Mouse (Mus musculus) C2C12 (cell line): ENCODE results near the gene 1700020N01Rik.

Experiments used
- CEBPB ChIP-seq: IDR thresholded peaks from one replicate; pipeline ENCODE4 v1.6.1; 2011; ENCODE audit warnings: low read depth, mild to moderate bottlenecking, control low read depth, moderate library complexity
- CTCF ChIP-seq: IDR thresholded peaks from one replicate; pipeline ENCODE4 v1.5.1; 2011; ENCODE audit not compliant: control insufficient read depth, insufficient read depth, insufficient read length
- MYOD1 ChIP-seq: IDR thresholded peaks from one replicate; pipeline ENCODE4 v1.6.1; 2011; ENCODE audit warnings: low read depth; ENCODE audit not compliant: control insufficient read depth, insufficient read length
- MYOG ChIP-seq: IDR thresholded peaks from one replicate; pipeline ENCODE4 v1.6.1; 2011; ENCODE audit not compliant: control insufficient read depth, insufficient read length; ENCODE audit errors: extremely low read depth
- USF1 ChIP-seq: IDR thresholded peaks from one replicate; pipeline ENCODE4 v1.6.1; 2011; ENCODE audit warnings: low read depth, mild to moderate bottlenecking, control low read depth, moderate library complexity

DNA sequence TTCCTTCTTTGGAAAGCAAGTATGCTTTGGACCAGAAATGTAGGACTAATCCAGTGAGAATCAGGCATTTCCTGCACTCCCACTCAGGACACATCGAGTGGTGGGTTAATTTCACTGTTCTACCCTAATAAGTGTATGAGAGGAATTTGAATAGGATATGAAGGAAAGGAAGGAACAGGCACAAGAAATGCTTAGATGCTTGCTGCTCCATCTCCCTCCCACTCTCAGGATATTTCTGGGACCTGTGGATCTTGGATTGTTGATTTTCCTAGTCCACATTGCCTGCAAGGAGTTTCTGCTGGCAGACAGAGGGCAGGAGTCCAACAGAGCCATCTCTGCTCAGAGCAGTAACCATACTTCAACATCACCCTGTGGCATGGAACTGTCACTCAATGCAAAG lies 31.8 kb upstream of the 1700020N01Rik start:
- TF ChIP-seq USF1 = no peak
- TF ChIP-seq CEBPB = no peak
- no peak for TF ChIP-seq CTCF
- TF ChIP-seq MYOD1 = no peak
- TF ChIP-seq MYOG = no peak
